Mouse (Mus musculus) liver, embryonic 14.5 days (tissue): ENCODE measurements at regions not wholly inside any gene's neighbourhood (a gene's known extent, or its start where the extent isn't known, plus 50 kb on each side); places are given as distances from the start of the nearest gene placed in this dataset.

Experiments used
- CTCF ChIP-seq: IDR thresholded peaks from 2 replicates; pipeline ENCODE4 v1.5.1; 2016; ENCODE audit warnings: antibody characterized with exemption, low read depth, control low read depth
- EP300 ChIP-seq: IDR thresholded peaks from 2 replicates; pipeline ENCODE4 v1.6.1; 2016; ENCODE audit warnings: antibody characterized with exemption, low read depth

DNA sequence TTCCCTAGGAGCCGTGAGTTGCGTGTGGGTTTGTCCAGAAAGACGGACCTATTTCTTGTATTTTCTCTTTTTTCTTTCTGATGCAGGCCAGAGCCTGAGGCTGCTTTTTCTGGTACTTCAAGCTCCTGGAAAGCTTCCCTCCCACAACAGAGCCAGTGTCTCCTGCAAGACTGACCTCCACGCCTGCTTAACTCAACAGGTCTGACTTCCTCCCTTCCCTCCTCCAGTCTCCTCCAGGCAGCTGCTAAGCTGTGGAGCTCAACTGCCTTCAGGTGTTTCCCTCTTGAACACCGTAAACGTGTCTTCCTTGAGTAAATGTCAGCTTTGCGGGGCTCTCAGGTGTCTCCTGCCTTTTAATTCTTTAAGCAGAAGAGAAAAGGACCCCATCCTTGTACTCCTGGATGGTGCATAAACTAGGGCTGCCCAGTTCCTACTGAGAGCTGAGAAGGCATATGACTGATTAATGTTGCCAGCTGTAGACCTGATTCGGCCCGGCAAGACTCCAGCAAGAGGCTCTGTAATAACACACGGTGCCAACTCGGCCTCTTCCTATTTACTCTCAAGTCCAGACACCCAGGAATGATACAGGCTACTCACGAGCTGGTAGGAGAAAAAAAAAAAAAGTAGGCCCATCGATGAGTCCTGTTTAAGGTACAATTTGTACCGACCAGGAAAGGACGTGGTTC, 260.9 kb downstream of the 3100002H09Rik start:
- TF ChIP-seq CTCF (no peak), EP300 (no peak)
